Mouse (Mus musculus) liver, postnatal 0 days (tissue): Measurements from ENCODE around the gene AL731706.1. TPM values are rescaled to one million over a fixed set of nuclear protein-coding genes. Genes with fewer than 3 reads are reported as not detected.
"Not testable (repeated sequence)": the region's sequence is repeated elsewhere in the genome, so short reads cannot be mapped to it uniquely, and the experiment has no call there.

Experiments
- ATAC-seq: fragments of 200-750 bp; cut with Nextera tagmentation; 2 replicates; pipeline ENCODE4 v1.8.0; 2017; ENCODE audit warnings: mild to moderate bottlenecking, moderate library complexity
- DNase-seq: peaks from one replicate; pipeline ENCODE4 v3.0.0-alpha.2; 2016
- H3K27ac ChIP-seq: fragments of 300-500 bp; sonication (generic); 2 replicates; pipeline ENCODE4 v1.5.1; 2014; ENCODE audit warnings: antibody characterized with exemption, moderate library complexity, mild to moderate bottlenecking, low read depth
- H3K27me3 ChIP-seq: fragments of 300-500 bp; sonication (generic); 2 replicates; pipeline ENCODE4 v1.6.1; 2014; ENCODE audit warnings: low read length, control low read depth, mixed read lengths; ENCODE audit not compliant: insufficient read depth
- H3K36me3 ChIP-seq: fragments of 300-500 bp; sonication (generic); replicated peaks from 2 replicates; pipeline ENCODE4 v1.6.1; 2014; ENCODE audit warnings: mild to moderate bottlenecking, control low read depth, low read length, moderate library complexity, mixed read lengths; ENCODE audit not compliant: insufficient read depth
- H3K4me1 ChIP-seq: fragments of 300-500 bp; sonication (generic); 2 replicates; pipeline ENCODE4 v1.6.1; 2014; ENCODE audit warnings: antibody characterized with exemption, mild to moderate bottlenecking, control low read depth; ENCODE audit not compliant: insufficient read depth
- H3K4me2 ChIP-seq: fragments of 300-500 bp; sonication (generic); 2 replicates; pipeline ENCODE4 v1.6.1; 2014; ENCODE audit warnings: low read depth, mild to moderate bottlenecking, low read length, moderate library complexity, mixed read lengths
- H3K4me3 ChIP-seq: fragments of 300-500 bp; sonication (generic); 2 replicates; pipeline ENCODE4 v1.5.1; 2014; ENCODE audit warnings: low read depth, low read length
- H3K9ac ChIP-seq: fragments of 300-500 bp; sonication (generic); replicated peaks from 2 replicates; pipeline ENCODE4 v1.6.1; 2014; ENCODE audit warnings: mild to moderate bottlenecking, moderate library complexity
- H3K9me3 ChIP-seq: fragments of 300-500 bp; sonication (generic); 2 replicates; pipeline ENCODE4 v1.6.1; 2016; ENCODE audit warnings: mild to moderate bottlenecking, control low read depth, low read length, mixed read lengths
- CTCF ChIP-seq: sonication (generic); IDR thresholded peaks from 2 replicates; pipeline ENCODE4 v1.5.1; 2016; ENCODE audit warnings: antibody characterized with exemption, low read depth
- EP300 ChIP-seq: IDR thresholded peaks from 2 replicates; pipeline ENCODE4 v1.6.1; 2016; ENCODE audit warnings: antibody characterized with exemption, low read depth, mild to moderate bottlenecking
- WGBS: fragments of 180-500 bp; shearing (Covaris S2); extraction: QIAGEN DNeasy Blood & Tissue Kit; methylation state at CpG from one replicate; pipeline ENCODE4 v1.1.7; 2014; ENCODE audit not compliant: insufficient replicate concordance; 5-methylcytosine and 5-hydroxymethylcytosine counted together
- polyA plus RNA-seq: library from polyadenylated mRNA; unstranded; fragments of >200 nt; fragmentation: Nextera tagmentation; extraction: Ambion mirVana; gene quantifications from 2 replicates; pipeline ENCODE4 v1.2.1, GENCODE M21; 2015

AL731706.1 gene
- polyA plus RNA-seq, 1 experiment from 2014 or later = 22.2 TPM

DNA sequence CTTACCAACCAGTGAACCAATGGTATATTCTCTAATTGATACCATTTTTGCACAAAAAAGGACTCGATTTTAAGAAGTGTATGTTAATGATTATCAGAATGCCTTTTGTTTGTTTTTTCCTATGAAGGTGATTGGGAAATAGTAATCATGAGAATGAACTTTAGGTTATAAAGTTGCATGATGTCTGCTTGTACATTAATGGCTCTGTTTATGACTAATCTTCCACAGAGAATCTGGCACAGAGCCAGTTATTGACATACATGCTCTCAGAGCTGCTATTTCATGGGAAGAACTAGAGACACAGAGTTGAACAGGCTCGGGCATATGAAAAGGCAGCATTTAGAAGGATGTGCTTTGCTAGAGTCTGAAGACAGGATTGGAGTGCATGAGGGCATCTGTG lies 4.9 kb upstream of the AL731706.1 start:
- TF ChIP-seq EP300 (peak; percentile 57; the same call in 1 of the 2 replicates), CTCF (no peak)
- peaks cover 10% of the 10 kb centered on the region for H3K4me1 ChIP-seq
- H3K27ac ChIP-seq = no peak overlapping the region
- H3K9ac ChIP-seq = no peak overlapping the region
- no peak overlapping the region for H3K4me2 ChIP-seq
- ATAC-seq (no peak), DNase-seq (peak; percentile 29)
- H3K9me3 ChIP-seq = no peaks in the 10 kb centered on the region
- H3K36me3 ChIP-seq = no peaks in the 10 kb centered on the region
- WGBS = 62% methylated on average over 2 of the region's 2 CpGs
- H3K4me3 ChIP-seq = no peak overlapping the region
- no peaks in the 10 kb centered on the region for H3K27me3 ChIP-seq

DNA sequence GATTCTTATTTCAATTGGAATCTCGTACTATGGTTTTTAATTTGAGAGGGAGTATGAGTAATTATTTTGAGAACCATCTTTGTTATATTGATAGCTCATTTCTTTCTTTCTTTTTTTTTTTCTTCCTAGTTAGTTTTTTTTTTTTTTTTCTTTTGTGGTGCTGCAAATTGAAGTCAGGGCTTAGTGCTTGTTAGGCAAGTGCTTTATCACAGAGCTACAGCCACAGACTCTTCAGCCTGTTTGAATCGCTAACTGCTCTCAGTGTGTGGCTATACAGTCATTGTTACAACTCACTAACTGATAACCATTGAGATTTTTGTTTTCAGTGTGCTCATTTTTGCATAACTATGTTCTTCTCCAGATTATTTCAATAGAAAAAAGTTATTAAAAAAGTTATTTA lies 3.3 kb upstream of the AL731706.1 start:
- Histone ChIP-seq H3K27me3 (no peaks in the 10 kb centered on the region), H3K36me3 (no peaks in the 10 kb centered on the region), H3K9me3 (no peaks in the 10 kb centered on the region), H3K9ac (no peak overlapping the region), H3K4me2 (no peak overlapping the region), H3K4me3 (no peak overlapping the region), H3K4me1 (peaks cover 16% of the 10 kb centered on the region), H3K27ac (no peak overlapping the region)
- 71% methylated on average over 2 of the region's 2 CpGs for WGBS
- DNase-seq (no peak), ATAC-seq (no peak)
- no peak for TF ChIP-seq EP300
- no peak for TF ChIP-seq CTCF

DNA sequence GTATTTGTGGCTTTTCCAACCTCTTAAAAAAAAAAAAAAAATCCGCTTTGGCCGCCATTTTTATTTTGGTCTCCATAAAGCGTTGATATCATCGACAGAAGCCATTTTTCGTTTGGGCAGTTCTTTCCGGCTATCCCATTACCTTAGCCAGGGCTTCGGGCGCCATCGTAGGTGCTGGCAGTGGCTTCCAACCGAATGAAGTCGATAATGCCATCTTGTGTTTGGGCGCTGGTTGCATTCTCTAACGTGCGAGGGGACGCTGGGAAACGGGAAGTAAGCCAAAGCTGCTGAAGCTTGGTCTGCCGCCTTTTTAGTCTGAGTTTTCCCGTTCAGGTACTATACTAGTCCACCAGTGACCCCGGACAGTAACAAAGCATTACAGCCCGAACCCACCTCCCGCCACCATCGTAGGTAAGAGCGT lies 772 bp upstream of the AL731706.1 start:
- H3K27me3 ChIP-seq = no peaks in the 10 kb centered on the region
- ATAC-seq (peak; percentile 65), DNase-seq (peak; percentile 93)
- peak overlapping the region; percentile 79 for H3K9ac ChIP-seq
- peak overlapping the region; percentile 76 for H3K4me2 ChIP-seq
- no peaks in the 10 kb centered on the region for H3K9me3 ChIP-seq
- under 1% methylated on average over 23 of the region's 23 CpGs for WGBS
- H3K27ac ChIP-seq = peak overlapping the region; percentile 96
- H3K4me1 ChIP-seq = peaks cover 16% of the 10 kb centered on the region
- TF ChIP-seq CTCF (peak; percentile 40; the same call in 1 of the 2 replicates), EP300 (peak; percentile 84)
- peak overlapping the region; percentile 66 for H3K4me3 ChIP-seq
- H3K36me3 ChIP-seq = no peaks in the 10 kb centered on the region

DNA sequence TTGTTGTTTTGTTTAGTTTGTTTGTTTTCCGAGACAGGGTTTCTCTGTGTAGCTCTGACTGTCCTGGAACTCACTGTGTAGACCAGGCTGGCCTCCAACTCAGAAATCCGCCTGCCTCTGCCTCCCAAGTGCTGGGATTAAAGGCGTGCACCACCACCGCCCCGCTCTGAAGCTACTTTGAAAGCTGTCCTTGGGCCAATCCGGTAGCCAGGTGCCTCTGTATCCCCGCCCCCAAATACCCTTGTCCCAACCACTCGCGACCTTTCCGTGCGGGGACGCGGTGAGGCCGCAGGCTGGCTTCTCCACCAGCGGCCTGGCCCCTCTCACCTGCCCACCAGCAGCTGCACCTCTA lies 497 bp downstream of the AL731706.1 start:
- peak overlapping the region; percentile 74 for H3K9ac ChIP-seq
- H3K27me3 ChIP-seq, H3K9me3 ChIP-seq, DNase-seq, H3K36me3 ChIP-seq: not testable (repeated sequence)
- WGBS = 3% methylated on average over 15 of the region's 15 CpGs
- H3K4me2 ChIP-seq = peak overlapping the region; percentile 60
- peak overlapping the region; percentile 66 for H3K4me3 ChIP-seq
- peak overlapping the region; percentile 96 for H3K27ac ChIP-seq
- peak; percentile 70 for ATAC-seq
- H3K4me1 ChIP-seq = peaks cover 13% of the 10 kb centered on the region

DNA sequence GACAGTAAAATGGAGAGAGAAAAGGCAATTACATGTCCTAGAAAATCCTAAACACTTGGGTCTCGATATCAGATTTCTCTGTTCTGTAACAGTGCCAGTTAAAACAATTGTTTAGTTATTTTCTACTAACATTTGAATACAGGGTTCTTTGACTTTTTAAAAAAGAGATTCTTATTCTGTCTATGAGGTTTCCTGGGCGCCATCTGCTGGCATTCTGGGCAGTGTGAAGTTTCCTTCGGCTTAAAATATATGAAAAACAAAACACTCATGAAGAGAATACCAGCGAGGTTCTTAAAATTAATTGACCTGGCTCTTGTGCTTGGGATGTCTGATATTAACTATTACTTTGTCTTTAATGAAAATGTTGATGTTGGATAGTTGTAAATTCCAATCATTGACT lies 4.3 kb downstream of the AL731706.1 start:
- no peaks in the 10 kb centered on the region for H3K9me3 ChIP-seq
- no peak overlapping the region for H3K27ac ChIP-seq
- H3K9ac ChIP-seq = no peak overlapping the region
- DNase-seq (no peak), ATAC-seq (no peak)
- WGBS = 69% methylated on average over 4 of the region's 4 CpGs
- H3K4me1 ChIP-seq = peaks cover 6% of the 10 kb centered on the region
- TF ChIP-seq EP300 (no peak), CTCF (0 out of 2 replicates have a peak, but pooled peaks have one; percentile 19)
- H3K4me2 ChIP-seq = no peak overlapping the region
- H3K4me3 ChIP-seq = no peak overlapping the region
- no peaks in the 10 kb centered on the region for H3K27me3 ChIP-seq
- peaks cover 16% of the 10 kb centered on the region; the same call in 1 of the 2 replicates for H3K36me3 ChIP-seq

DNA sequence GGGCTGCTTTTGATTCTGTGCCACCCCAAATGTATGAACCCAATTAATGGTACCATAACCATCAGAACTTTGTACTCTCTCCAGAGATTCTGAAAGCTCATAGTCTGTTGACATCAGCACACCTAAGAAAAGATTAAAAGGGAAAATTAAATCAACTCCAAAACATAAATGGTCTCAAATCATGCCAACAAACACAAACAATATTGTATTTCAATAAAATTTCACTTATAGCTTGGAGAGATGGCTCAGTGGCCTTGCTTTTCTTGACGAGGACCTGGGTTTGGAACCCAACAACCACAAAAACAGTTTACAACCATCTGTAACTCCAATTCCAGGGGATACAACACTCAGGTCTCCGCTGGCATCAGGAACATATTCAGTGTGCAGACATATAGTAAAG lies 5.6 kb downstream of the AL731706.1 start, which contains the start of gene AL731706.2:
Gene AL731706.2, minus strand, starts transcription at position 101 of the 400 bp plus-strand sequence.
- Histone ChIP-seq H3K4me3 (no peak within 1 kb of the TSS), H3K9ac (no peak within 1 kb of the TSS), H3K36me3 (peaks cover 27% of the 10 kb centered on the region), H3K4me1 (peaks cover 6% of the 10 kb centered on the region), H3K9me3 (no peaks in the 10 kb centered on the region), H3K27ac (no peak within 1 kb of the TSS), H3K4me2 (no peak within 1 kb of the TSS), H3K27me3 (no peaks in the 10 kb centered on the region)
- ATAC-seq (no peak), DNase-seq (no peak)
- no peak for TF ChIP-seq CTCF
- TF ChIP-seq EP300 = no peak
- WGBS = 82% methylated on average over 2 of the region's 2 CpGs
